Mouse (Mus musculus) gastrocnemius, adult 8-10 months (tissue): ENCODE measurements around the gene Hist1h3a. TPM values are rescaled to one million over a fixed set of nuclear protein-coding genes. Genes with fewer than 3 reads are reported as not detected.
"Not testable (repeated sequence)": the region's sequence is repeated elsewhere in the genome, so short reads cannot be mapped to it uniquely, and the experiment has no call there.

ENCODE experiments used
- DNase-seq, 2 experiments: peaks; one replicate each; pipeline ENCODE4 v3.0.0; 2022; ENCODE audit warnings: low spot score in 2 of 2
- total RNA-seq, 4 experiments: library from RNA; stranded (reverse); gene quantifications; 2 replicates each; pipeline ENCODE4 v1.2.4; 2022

Gene Hist1h3a
- total RNA-seq, 4 experiments from 2014 or later = 3.7 to 6.9 (median 4.3) TPM

GRCm38 (mm10) chr13:23743215-23743614 lies 19.0 kb downstream of the Hist1h3a start:
- DNase-seq = no peak

- no peak for DNase-seq
These were observed 20.2 kb downstream of the Hist1h3a start for GRCm38 (mm10) chr13:23742007-23742406.

- no peak for DNase-seq
These were observed 21.3 kb downstream of the Hist1h3a start for GRCm38 (mm10) chr13:23740910-23741309.

GRCm38 (mm10) chr13:23740256-23740840 lies 21.8 kb downstream of the Hist1h3a start:
- no peak for DNase-seq

- no peak for DNase-seq
These were observed 22.3 kb downstream of the Hist1h3a start for GRCm38 (mm10) chr13:23739922-23740252.

- peak; percentile 91 to 93 for DNase-seq
These were observed 22.9 kb downstream of the Hist1h3a start for GRCm38 (mm10) chr13:23739069-23739921.

- DNase-seq = peak; percentile 83 to 87
These were observed 23.5 kb downstream of the Hist1h3a start, which contains the start of gene Hist1h1c for GRCm38 (mm10) chr13:23738677-23739068. TSS of gene Hist1h1c (plus strand) at chr13:23738808.

- no peak for DNase-seq
These were observed 24.1 kb downstream of the Hist1h3a start for GRCm38 (mm10) chr13:23738041-23738440.

GRCm38 (mm10) chr13:23737091-23737490 lies 25.1 kb downstream of the Hist1h3a start:
- no peak for DNase-seq

GRCm38 (mm10) chr13:23732156-23732804 lies 29.9 kb downstream of the Hist1h3a start:
- DNase-seq = no peak

- DNase-seq = no peak
These were observed 31.7 kb downstream of the Hist1h3a start for GRCm38 (mm10) chr13:23730479-23730878.

GRCm38 (mm10) chr13:23729706-23730105 lies 32.5 kb downstream of the Hist1h3a start:
- DNase-seq = no peak

GRCm38 (mm10) chr13:23729192-23729525 lies 33.0 kb downstream of the Hist1h3a start:
- no peak for DNase-seq

GRCm38 (mm10) chr13:23728472-23729191 lies 33.6 kb downstream of the Hist1h3a start:
- DNase-seq = no peak

- DNase-seq = no peak
These were observed 37.0 kb downstream of the Hist1h3a start for GRCm38 (mm10) chr13:23725213-23725612.

GRCm38 (mm10) chr13:23724239-23724638 lies 37.9 kb downstream of the Hist1h3a start:
- no peak for DNase-seq

- not testable (repeated sequence) for DNase-seq
These were observed 44.5 kb downstream of the Hist1h3a start for GRCm38 (mm10) chr13:23717593-23718245.

- DNase-seq = no peak
These were observed 45.0 kb downstream of the Hist1h3a start for GRCm38 (mm10) chr13:23717176-23717575.

GRCm38 (mm10) chr13:23716261-23717042 lies 45.7 kb downstream of the Hist1h3a start:
- no peak for DNase-seq
